Mouse (Mus musculus): ENCODE measurements at regions not wholly inside any gene's neighbourhood (a gene's known extent, or its start where the extent isn't known, plus 50 kb on each side); places are given as distances from the start of the nearest gene placed in this dataset.

- in situ Hi-C loops (cut with MboI; ENCODE audit: low pct_unique_long_range_greater_than_20kb in 1 of 2, low sequenced_read_pairs in 2 of 2, unreplicated experiment in 1 of 2), result no loop called here
Observed at GRCm38 (mm10) chr1:69470614-69471250, 216.3 kb downstream of the Ikzf2 start.

GRCm38 (mm10) chr1:69469158-69469901 is 217.7 kb downstream of the Ikzf2 start:
- in situ Hi-C loops (cut with MboI; ENCODE audit: low pct_unique_long_range_greater_than_20kb in 1 of 2, low sequenced_read_pairs in 2 of 2, unreplicated experiment in 1 of 2), result no loop called here

- in situ Hi-C loops (cut with MboI; ENCODE audit: low pct_unique_long_range_greater_than_20kb in 1 of 2, low sequenced_read_pairs in 2 of 2, unreplicated experiment in 1 of 2), result no loop called here
Observed at GRCm38 (mm10) chr1:69466534-69467275, 220.3 kb downstream of the Ikzf2 start.

GRCm38 (mm10) chr1:69461191-69461590 is 225.9 kb downstream of the Ikzf2 start:
- in situ Hi-C loops (cut with MboI; ENCODE audit: low pct_unique_long_range_greater_than_20kb in 1 of 2, low sequenced_read_pairs in 2 of 2, unreplicated experiment in 1 of 2), result no loop called here

GRCm38 (mm10) chr1:69459899-69460298 is 227.1 kb downstream of the Ikzf2 start:
- in situ Hi-C loops (cut with MboI; ENCODE audit: low pct_unique_long_range_greater_than_20kb in 1 of 2, low sequenced_read_pairs in 2 of 2, unreplicated experiment in 1 of 2), result no loop called here

GRCm38 (mm10) chr1:69457471-69457870 is 229.6 kb downstream of the Ikzf2 start:
- in situ Hi-C loops (cut with MboI; ENCODE audit: low pct_unique_long_range_greater_than_20kb in 1 of 2, low sequenced_read_pairs in 2 of 2, unreplicated experiment in 1 of 2), result no loop called here

GRCm38 (mm10) chr1:69453991-69454390 is 233.1 kb downstream of the Ikzf2 start:
- in situ Hi-C loops (cut with MboI; ENCODE audit: low pct_unique_long_range_greater_than_20kb in 1 of 2, low sequenced_read_pairs in 2 of 2, unreplicated experiment in 1 of 2), result no loop called here

DNA sequence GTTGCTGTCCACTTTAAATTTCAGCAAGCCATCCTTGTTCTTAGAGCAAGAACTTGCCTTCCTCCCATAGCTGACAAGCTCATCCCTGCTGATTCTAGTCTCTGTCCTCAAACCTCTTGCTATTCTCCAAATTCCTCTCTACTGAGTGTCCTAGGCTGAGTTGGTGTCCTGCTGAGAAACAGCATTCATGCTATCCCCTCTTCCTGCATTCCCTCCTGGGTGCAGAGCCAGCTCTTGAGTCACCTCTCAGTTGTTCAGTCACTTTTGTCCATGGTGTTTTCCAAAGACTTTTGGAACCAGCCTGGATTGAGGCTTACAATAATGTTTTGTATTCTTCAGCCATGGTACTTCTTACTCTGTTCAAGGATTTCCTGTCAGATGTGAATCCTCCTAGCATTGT is 234.1 kb downstream of the Ikzf2 start:
- in situ Hi-C loops (cut with MboI; ENCODE audit: low pct_unique_long_range_greater_than_20kb in 1 of 2, low sequenced_read_pairs in 2 of 2, unreplicated experiment in 1 of 2), result no loop called here

DNA sequence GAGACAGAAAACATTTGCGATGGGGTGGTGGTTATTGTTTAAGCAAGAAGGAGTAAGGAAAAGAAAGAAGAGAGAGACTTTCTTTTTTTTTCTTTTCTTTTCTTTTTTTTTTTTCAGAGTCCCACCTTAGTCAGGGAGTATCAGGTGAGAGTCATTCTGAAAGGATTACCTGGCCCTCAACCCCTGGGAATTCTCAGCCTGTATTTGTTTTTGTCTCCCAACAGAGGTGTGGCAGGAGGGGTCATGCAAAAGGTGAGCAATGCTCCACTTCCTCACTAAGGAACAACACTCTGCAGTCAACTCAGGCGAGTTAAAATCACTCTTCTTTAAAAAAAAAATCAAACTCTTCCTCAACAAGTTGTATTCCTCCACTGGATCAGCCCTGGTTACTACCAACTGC is 236.6 kb downstream of the Ikzf2 start:
- in situ Hi-C loops (cut with MboI; ENCODE audit: low pct_unique_long_range_greater_than_20kb in 1 of 2, low sequenced_read_pairs in 2 of 2, unreplicated experiment in 1 of 2), result no loop called here

- in situ Hi-C loops (cut with MboI; ENCODE audit: low pct_unique_long_range_greater_than_20kb in 1 of 2, low sequenced_read_pairs in 2 of 2, unreplicated experiment in 1 of 2), result no loop called here
Observed at GRCm38 (mm10) chr1:69447276-69447675, 239.8 kb downstream of the Ikzf2 start.

- in situ Hi-C loops (cut with MboI; ENCODE audit: low pct_unique_long_range_greater_than_20kb in 1 of 2, low sequenced_read_pairs in 2 of 2, unreplicated experiment in 1 of 2), result no loop called here
Observed at GRCm38 (mm10) chr1:69444722-69445121, 242.3 kb downstream of the Ikzf2 start.

DNA sequence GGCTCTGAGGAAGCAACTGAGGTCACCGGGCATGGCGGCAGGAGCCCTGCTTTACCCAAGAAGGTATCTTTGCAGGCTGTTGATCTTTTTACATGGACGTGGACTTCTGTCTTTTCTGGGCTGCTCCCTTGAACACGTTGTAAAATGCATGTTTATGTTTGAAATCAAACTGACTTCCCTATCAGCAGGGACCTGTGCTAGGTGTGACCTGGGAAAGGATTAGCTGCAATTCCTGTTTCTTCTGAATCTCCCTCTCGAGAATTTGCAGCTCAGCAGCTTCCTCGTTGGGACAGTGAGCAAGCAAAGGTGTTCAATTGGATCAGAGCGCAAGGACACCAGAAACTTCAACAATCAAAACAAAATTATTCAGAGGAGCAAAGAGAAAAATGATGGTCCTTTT is 243.6 kb downstream of the Ikzf2 start:
- in situ Hi-C loops (cut with MboI; ENCODE audit: low pct_unique_long_range_greater_than_20kb in 1 of 2, low sequenced_read_pairs in 2 of 2, unreplicated experiment in 1 of 2), result no loop called here

- in situ Hi-C loops (cut with MboI; ENCODE audit: low pct_unique_long_range_greater_than_20kb in 1 of 2, low sequenced_read_pairs in 2 of 2, unreplicated experiment in 1 of 2), result no loop called here
Observed at GRCm38 (mm10) chr1:69440564-69441334, 246.3 kb downstream of the Ikzf2 start.

DNA sequence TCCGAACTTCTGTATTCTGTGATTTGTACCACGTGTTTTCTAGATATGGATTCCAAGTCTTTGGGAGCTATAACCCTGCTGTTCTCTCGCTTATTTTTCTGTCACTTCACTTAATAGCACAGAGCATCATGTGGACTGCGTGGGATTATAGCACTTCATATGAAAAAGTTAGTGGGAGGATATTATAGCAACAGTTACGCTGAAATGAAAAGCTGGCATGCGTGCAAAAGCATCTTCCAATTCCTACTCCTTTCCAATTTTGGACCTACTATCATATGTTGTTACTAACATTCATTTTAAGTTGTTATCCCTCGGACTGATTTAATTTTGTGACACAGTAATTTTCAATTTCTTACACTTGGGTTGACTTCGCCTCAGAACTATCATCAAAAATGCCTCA is 250.0 kb downstream of the Ikzf2 start:
- in situ Hi-C loops (cut with MboI; ENCODE audit: low pct_unique_long_range_greater_than_20kb in 1 of 2, low sequenced_read_pairs in 2 of 2, unreplicated experiment in 1 of 2), result no loop called here

DNA sequence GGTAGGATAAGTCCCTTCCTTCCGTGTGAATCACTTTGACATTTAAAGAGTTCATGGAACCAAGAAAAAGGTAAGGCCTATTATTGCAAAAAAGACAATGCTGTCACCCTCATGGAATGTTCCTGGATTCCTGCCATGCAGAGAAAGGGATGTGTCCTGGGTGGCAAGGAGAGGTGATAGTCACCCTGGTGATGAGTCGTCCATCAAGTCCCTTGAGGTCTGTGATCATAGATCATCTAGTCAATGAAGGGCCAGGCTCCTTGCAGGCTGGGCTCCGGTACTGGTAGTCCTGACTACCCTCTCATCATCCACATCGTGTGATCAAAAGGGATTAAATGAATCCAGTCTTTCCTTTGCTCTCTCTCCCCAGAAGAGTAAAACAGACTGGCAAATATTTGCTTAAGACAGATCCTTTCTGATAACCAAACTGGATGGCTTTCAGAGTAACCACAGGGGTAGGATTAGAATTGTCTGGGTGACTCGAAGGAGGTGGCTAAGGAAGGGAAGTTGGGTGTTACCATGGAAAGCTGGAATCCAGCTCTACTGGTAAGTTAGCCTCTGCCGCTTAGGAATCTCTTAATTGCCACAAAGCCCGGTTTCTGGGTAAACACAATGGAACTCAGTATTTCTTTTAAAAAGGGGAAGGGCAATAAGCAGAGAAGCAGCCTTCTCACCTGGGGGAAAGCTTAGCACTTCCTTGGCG is 253.2 kb downstream of the Ikzf2 start:
- in situ Hi-C loops (cut with MboI; ENCODE audit: low pct_unique_long_range_greater_than_20kb in 1 of 2, low sequenced_read_pairs in 2 of 2, unreplicated experiment in 1 of 2), result no loop called here

DNA sequence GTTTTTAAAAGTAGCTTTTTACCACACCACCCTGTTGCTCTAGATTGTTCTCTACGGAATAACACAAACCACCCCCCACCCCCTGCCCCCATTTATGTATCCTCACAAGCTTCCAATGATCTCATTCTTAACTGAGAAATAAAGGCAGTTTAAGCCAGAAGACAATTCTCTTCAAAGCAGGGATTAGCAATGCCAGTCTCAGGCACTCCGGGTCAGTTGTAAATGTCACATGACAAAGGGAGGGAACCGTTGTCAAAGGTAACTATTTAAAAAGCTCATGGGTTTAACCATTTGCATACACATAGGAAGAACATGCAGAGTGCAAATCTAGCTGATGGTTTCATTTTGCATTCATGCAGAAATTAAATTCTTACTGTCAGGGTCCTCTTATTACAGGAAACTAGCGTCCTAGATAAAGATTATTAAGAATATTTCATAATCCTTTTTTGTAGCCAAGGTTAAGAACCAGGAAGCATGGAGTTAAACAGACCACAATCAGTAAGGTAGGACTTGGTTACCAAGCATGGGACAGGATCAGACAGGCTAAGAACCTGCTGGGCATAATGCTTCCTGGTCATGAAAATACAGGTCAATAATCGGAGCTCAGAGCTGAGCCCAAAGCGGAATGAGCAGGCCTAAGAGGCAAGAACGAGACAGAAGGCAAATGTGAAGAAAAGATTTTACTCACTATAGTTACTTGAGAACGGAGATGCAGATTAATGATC is 256.2 kb downstream of the Ikzf2 start:
- in situ Hi-C loops (cut with MboI; ENCODE audit: low pct_unique_long_range_greater_than_20kb in 1 of 2, low sequenced_read_pairs in 2 of 2, unreplicated experiment in 1 of 2), result no loop called here

- in situ Hi-C loops (cut with MboI; ENCODE audit: low pct_unique_long_range_greater_than_20kb in 1 of 2, low sequenced_read_pairs in 2 of 2, unreplicated experiment in 1 of 2), result no loop called here
Observed at GRCm38 (mm10) chr1:69429632-69430031, 257.4 kb downstream of the Ikzf2 start.

GRCm38 (mm10) chr1:69397676-69398075 is 289.4 kb downstream of the Ikzf2 start:
- in situ Hi-C loops (cut with MboI; ENCODE audit: low pct_unique_long_range_greater_than_20kb in 1 of 2, low sequenced_read_pairs in 2 of 2, unreplicated experiment in 1 of 2), result no loop called here

Measured in mouse embryonic stem cell (cell line).